Mouse (Mus musculus) hindbrain, embryonic 16.5 days (tissue): ENCODE results near the gene Myh6. TPM values are rescaled to one million over a fixed set of nuclear protein-coding genes. Genes with fewer than 3 reads are reported as not detected.
"Not testable (repeated sequence)": the region's sequence is repeated elsewhere in the genome, so short reads cannot be mapped to it uniquely, and the experiment has no call there.

ENCODE experiments used
- ATAC-seq: fragments of 200-750 bp; cut with Nextera tagmentation; 2 replicates; pipeline ENCODE4 v1.8.0; 2017; ENCODE audit warnings: moderate TSS enrichment, moderate library complexity
- H3K27ac ChIP-seq: fragments of 300-500 bp; sonication (generic); 2 replicates; pipeline ENCODE4 v1.5.1; 2014; ENCODE audit warnings: low read depth, mild to moderate bottlenecking, control low read depth, low read length, moderate library complexity
- H3K27me3 ChIP-seq: fragments of 300-500 bp; sonication (generic); replicated peaks from 2 replicates; pipeline ENCODE4 v1.6.1; 2014; ENCODE audit warnings: low read length; ENCODE audit not compliant: control insufficient read depth, insufficient read depth
- H3K36me3 ChIP-seq: fragments of 300-500 bp; sonication (generic); 2 replicates; pipeline ENCODE4 v1.6.1; 2014; ENCODE audit warnings: mild to moderate bottlenecking, low read length, moderate library complexity, mixed read lengths; ENCODE audit not compliant: control insufficient read depth, insufficient read depth
- H3K4me1 ChIP-seq: fragments of 300-500 bp; sonication (generic); 2 replicates; pipeline ENCODE4 v1.6.1; 2014; ENCODE audit warnings: low read depth, low read length; ENCODE audit not compliant: control insufficient read depth, insufficient read depth
- H3K4me2 ChIP-seq: fragments of 300-500 bp; sonication (generic); 2 replicates; pipeline ENCODE4 v1.6.1; 2014; ENCODE audit warnings: mild to moderate bottlenecking, low read length, control low read depth, moderate library complexity
- H3K4me3 ChIP-seq: fragments of 300-500 bp; sonication (generic); 2 replicates; pipeline ENCODE4 v1.5.1; 2014; ENCODE audit warnings: mild to moderate bottlenecking, low read length, control low read depth, moderate library complexity
- H3K9ac ChIP-seq: fragments of 300-500 bp; sonication (generic); 2 replicates; pipeline ENCODE4 v1.6.1; 2014; ENCODE audit warnings: low read depth, mild to moderate bottlenecking, control low read depth, low read length, moderate library complexity
- H3K9me3 ChIP-seq: fragments of 300-500 bp; sonication (generic); 2 replicates; pipeline ENCODE4 v1.6.1; 2014; ENCODE audit warnings: mild to moderate bottlenecking, low read length, moderate library complexity; ENCODE audit not compliant: control insufficient read depth
- WGBS: fragments of 180-500 bp; shearing (Covaris S2); extraction: QIAGEN DNeasy Blood & Tissue Kit; methylation state at CpG from one replicate; pipeline ENCODE4 v1.1.7; 2014; 5-methylcytosine and 5-hydroxymethylcytosine counted together
- polyA plus RNA-seq: library from polyadenylated mRNA; unstranded; fragments of >200 nt; fragmentation: Nextera tagmentation; extraction: Ambion mirVana; gene quantifications from 2 replicates; pipeline ENCODE4 v1.2.1, GENCODE M21; 2015

Myh6 gene
- polyA plus RNA-seq, 1 experiment from 2014 or later = 1.8 TPM

- Histone ChIP-seq H3K4me1 (peaks cover 2% of the 10 kb centered on the region; the same call in 1 of the 2 replicates), H3K27ac (no peak overlapping the region), H3K4me2 (no peak overlapping the region), H3K36me3 (no peaks in the 10 kb centered on the region), H3K9me3 (no peaks in the 10 kb centered on the region), H3K9ac (no peak overlapping the region), H3K4me3 (no peak overlapping the region), H3K27me3 (no peaks in the 10 kb centered on the region)
- no peak for ATAC-seq
- 84% methylated on average over 8 of the region's 8 CpGs for WGBS
Observed at GRCm38 (mm10) chr14:55005967-55006366, 39.2 kb upstream of the Myh6 start.

GRCm38 (mm10) chr14:55005506-55005905 lies 38.8 kb upstream of the Myh6 start:
- Histone ChIP-seq H3K36me3 (no peaks in the 10 kb centered on the region), H3K4me1 (peaks cover 2% of the 10 kb centered on the region; the same call in 1 of the 2 replicates), H3K27me3 (no peaks in the 10 kb centered on the region), H3K4me3 (no peak overlapping the region), H3K9me3 (no peaks in the 10 kb centered on the region), H3K4me2 (no peak overlapping the region), H3K9ac (no peak overlapping the region), H3K27ac (no peak overlapping the region)
- no peak for ATAC-seq
- WGBS = 78% methylated on average over 2 of the region's 2 CpGs

GRCm38 (mm10) chr14:55003878-55004855 lies 37.4 kb upstream of the Myh6 start:
- Histone ChIP-seq H3K9ac (no peak overlapping the region), H3K4me3 (no peak overlapping the region), H3K27ac (no peak overlapping the region), H3K4me1 (peaks cover 2% of the 10 kb centered on the region; the same call in 1 of the 2 replicates), H3K9me3 (no peaks in the 10 kb centered on the region), H3K27me3 (no peaks in the 10 kb centered on the region), H3K36me3 (no peaks in the 10 kb centered on the region), H3K4me2 (no peak overlapping the region)
- ATAC-seq = no peak
- 72% methylated on average over 18 of the region's 18 CpGs for WGBS

- no peaks in the 10 kb centered on the region for H3K9me3 ChIP-seq
- H3K4me3 ChIP-seq = no peak overlapping the region
- H3K27ac ChIP-seq = no peak overlapping the region
- no peak for ATAC-seq
- 63% methylated on average over 7 of the region's 7 CpGs for WGBS
- H3K36me3 ChIP-seq = no peaks in the 10 kb centered on the region
- H3K4me1 ChIP-seq = peaks cover 2% of the 10 kb centered on the region; the same call in 1 of the 2 replicates
- no peaks in the 10 kb centered on the region for H3K27me3 ChIP-seq
- H3K4me2 ChIP-seq = no peak overlapping the region
- H3K9ac ChIP-seq = no peak overlapping the region
Observed at GRCm38 (mm10) chr14:55002687-55003120, 36.0 kb upstream of the Myh6 start.

- Histone ChIP-seq H3K36me3 (no peaks in the 10 kb centered on the region), H3K4me1 (peaks cover 2% of the 10 kb centered on the region; the same call in 1 of the 2 replicates), H3K27ac (no peak overlapping the region), H3K9me3 (no peaks in the 10 kb centered on the region), H3K4me2 (no peak overlapping the region), H3K4me3 (no peak overlapping the region), H3K9ac (no peak overlapping the region), H3K27me3 (no peaks in the 10 kb centered on the region)
- ATAC-seq = no peak
- 56% methylated on average over 12 of the region's 12 CpGs for WGBS
Observed at GRCm38 (mm10) chr14:55001938-55002686, 35.4 kb upstream of the Myh6 start.

- H3K27ac ChIP-seq = no peak overlapping the region
- peaks cover 2% of the 10 kb centered on the region; the same call in 1 of the 2 replicates for H3K4me1 ChIP-seq
- no peaks in the 10 kb centered on the region for H3K9me3 ChIP-seq
- no peaks in the 10 kb centered on the region for H3K36me3 ChIP-seq
- 96% methylated on average over 2 of the region's 2 CpGs for WGBS
- H3K27me3 ChIP-seq = no peaks in the 10 kb centered on the region
- H3K4me2 ChIP-seq = no peak overlapping the region
- no peak overlapping the region for H3K9ac ChIP-seq
- no peak overlapping the region for H3K4me3 ChIP-seq
- ATAC-seq = no peak
Observed at GRCm38 (mm10) chr14:55001446-55001845, 34.7 kb upstream of the Myh6 start.

- no peak for ATAC-seq
- Histone ChIP-seq H3K36me3 (no peaks in the 10 kb centered on the region), H3K27me3 (no peaks in the 10 kb centered on the region), H3K4me3 (no peak overlapping the region), H3K9me3 (no peaks in the 10 kb centered on the region), H3K27ac (no peak overlapping the region), H3K4me1 (peaks cover 2% of the 10 kb centered on the region; the same call in 1 of the 2 replicates), H3K9ac (no peak overlapping the region), H3K4me2 (no peak overlapping the region)
- 88% methylated on average over 6 of the region's 6 CpGs for whole genome bisulfite sequencing
Observed at GRCm38 (mm10) chr14:55000814-55001213, 34.1 kb upstream of the Myh6 start.

GRCm38 (mm10) chr14:54999868-55000267 lies 33.1 kb upstream of the Myh6 start:
- not testable (repeated sequence) for H3K9me3 ChIP-seq, H3K36me3 ChIP-seq, H3K4me2 ChIP-seq, H3K9ac ChIP-seq, ATAC-seq, H3K4me3 ChIP-seq, H3K27ac ChIP-seq, H3K4me1 ChIP-seq, H3K27me3 ChIP-seq
- 83% methylated on average over 5 of the region's 5 CpGs for WGBS

- no peak overlapping the region for H3K4me3 ChIP-seq
- H3K9ac ChIP-seq = no peak overlapping the region
- no peaks in the 10 kb centered on the region for H3K9me3 ChIP-seq
- H3K4me2 ChIP-seq = no peak overlapping the region
- no peaks in the 10 kb centered on the region for H3K27me3 ChIP-seq
- H3K27ac ChIP-seq = no peak overlapping the region
- H3K36me3 ChIP-seq = no peaks in the 10 kb centered on the region
- H3K4me1 ChIP-seq = peaks cover 14% of the 10 kb centered on the region
- ATAC-seq = no peak
Observed at GRCm38 (mm10) chr14:54998680-54999079, 32.0 kb upstream of the Myh6 start.
